Mouse (Mus musculus): ENCODE measurements around the gene Clybl.

The Clybl gene

GRCm38 (mm10) chr14:122312415-122312814 lies 130.9 kb downstream of the Clybl start:
- DNase-seq (ENCODE audit: low spot score), result no peak

- DNase-seq (ENCODE audit: low spot score), result no peak
Measured at GRCm38 (mm10) chr14:122313328-122313727, 131.8 kb downstream of the Clybl start.

- no peak for DNase-seq (ENCODE audit: low spot score)
Measured at GRCm38 (mm10) chr14:122315743-122316142, 134.2 kb downstream of the Clybl start.

DNA sequence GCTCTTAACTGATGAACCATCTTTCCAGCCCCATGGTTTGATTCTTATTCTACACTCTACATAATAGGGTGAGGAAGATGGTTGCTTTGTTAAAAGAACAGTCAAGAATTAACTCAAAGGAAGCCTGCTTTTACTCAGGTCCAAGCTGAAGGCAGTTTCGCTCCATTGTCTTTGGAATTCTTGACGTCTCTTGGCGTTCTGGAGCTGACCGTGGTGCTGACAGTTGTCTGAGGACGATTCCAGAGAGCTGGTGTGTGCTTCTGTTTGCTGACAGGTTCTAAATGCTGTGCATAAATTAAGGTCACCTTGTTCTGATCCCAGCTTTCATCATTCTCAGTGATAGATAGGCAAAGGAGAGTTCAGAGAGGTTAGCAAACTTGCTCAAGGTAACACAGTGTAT lies 140.6 kb downstream of the Clybl start:
- no peak for DNase-seq (ENCODE audit: low spot score)

- DNase-seq (ENCODE audit: low spot score), result no peak
Measured at GRCm38 (mm10) chr14:122323838-122324458, 142.4 kb downstream of the Clybl start.

- no peak for DNase-seq (ENCODE audit: low spot score)
Measured at GRCm38 (mm10) chr14:122330136-122330535, 148.6 kb downstream of the Clybl start.

- DNase-seq (ENCODE audit: low spot score), result no peak
Measured at GRCm38 (mm10) chr14:122330716-122331115, 149.2 kb downstream of the Clybl start.

GRCm38 (mm10) chr14:122331635-122332460 lies 150.3 kb downstream of the Clybl start:
- no peak for DNase-seq (ENCODE audit: low spot score)

DNA sequence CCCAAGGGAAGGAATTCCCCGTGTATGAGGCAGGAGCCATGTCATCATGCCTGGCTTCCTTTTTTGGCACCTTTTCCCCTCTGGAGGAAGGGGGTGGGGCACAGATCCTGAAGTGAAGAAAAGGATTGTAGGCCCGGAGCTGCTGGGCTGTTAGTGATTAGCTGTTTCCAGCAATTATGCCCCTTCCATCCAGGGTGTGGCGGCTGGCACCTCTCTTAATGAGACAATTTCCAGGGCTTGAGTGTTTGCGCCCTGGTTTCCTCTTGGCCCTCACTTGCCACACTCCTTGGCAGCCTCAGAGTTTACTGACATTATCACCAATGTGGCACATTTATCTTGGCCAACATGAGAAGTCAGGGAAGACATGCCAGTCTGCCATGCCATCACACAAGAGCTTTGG lies 155.5 kb downstream of the Clybl start:
- no peak for DNase-seq (ENCODE audit: low spot score)

- no peak for DNase-seq (ENCODE audit: low spot score)
Measured at GRCm38 (mm10) chr14:122338784-122339183, 157.3 kb downstream of the Clybl start.

DNA sequence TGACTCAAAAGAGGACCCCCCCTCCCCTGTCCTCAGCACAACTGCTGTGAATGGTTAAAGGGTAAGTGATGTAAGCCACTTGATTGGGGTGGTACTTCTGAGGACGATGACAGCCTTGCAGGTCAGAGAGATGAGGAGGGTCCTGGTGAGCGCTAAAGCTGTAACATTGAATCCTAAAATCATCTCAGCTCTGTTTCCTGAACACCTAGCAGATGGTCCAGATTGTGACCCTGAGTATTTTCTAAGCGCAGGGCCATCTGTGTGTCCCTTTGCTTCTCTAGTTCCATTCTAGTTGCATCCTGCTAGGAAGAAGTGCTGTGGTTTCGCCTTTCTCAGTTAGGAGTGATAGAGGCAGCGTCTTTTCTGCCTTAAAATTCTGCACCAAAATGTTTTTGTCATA lies 158.6 kb downstream of the Clybl start:
- DNase-seq (ENCODE audit: low spot score), result no peak

GRCm38 (mm10) chr14:122341591-122342360 lies 160.3 kb downstream of the Clybl start:
- DNase-seq (ENCODE audit: low spot score), result no peak

DNA sequence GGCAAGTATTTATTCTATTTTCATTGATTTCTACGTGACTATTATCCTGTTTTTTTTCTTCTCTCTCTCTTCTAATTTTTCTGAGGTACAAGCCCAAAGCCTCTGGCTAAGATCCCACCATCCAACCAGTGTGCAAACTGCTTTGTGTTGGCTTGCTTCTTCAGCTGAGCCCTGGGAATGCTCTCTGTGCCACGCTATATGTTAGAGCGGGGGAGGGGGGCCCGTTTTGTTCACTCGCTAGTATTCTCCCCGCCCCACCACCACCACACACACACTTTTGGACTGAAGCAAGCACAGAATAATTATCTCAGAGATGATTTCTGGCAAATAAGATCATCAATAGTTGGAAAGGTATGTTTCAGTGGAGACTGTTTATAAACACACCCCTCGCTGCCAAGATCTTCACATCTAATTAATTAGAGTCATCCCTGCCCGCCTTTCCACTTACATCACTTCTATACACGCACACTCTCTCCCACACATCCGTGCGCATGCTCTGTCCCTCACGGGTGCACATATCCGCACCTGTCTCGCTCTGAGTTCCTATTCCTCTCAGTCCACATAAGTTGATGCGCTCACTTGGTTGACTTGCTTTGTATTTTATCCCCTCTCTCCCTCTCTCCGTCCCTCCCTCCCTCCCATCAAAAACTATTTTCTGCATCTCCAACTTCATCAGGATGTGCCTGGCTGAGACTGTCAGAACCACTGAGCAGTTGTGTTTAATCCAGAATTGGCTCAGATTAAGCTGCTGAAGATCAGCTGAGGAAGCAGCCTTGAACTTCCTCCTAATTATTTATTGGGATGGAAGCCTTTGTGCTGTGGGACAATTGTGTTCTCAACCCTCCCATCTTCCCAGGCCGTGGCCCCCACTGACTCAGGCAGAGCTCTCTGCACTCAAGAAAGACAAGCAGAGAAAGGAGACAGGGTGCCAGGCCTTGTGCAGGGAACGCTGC lies 163.0 kb downstream of the Clybl start:
- no peak for DNase-seq (ENCODE audit: low spot score)

DNA sequence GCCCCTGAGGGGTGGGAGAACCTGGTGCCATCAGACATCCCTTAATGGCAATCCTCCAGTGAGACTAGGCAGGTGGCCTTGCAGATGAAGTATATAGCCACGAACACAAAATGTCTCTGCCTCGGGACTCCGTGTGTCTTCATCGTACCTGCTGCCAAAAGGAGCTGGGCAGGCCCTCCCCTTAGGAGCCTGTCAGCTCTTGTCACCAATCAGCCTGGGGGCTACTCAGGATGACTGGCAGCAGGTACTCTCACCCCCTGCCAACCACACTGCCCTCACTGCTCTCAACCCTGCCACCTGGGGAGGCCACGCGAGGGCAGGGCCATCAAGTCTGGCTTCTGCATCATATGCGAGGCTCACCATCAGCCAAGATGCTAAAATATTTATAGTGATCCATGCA lies 166.6 kb downstream of the Clybl start:
- DNase-seq (ENCODE audit: low spot score), result no peak

GRCm38 (mm10) chr14:122349326-122349725 lies 167.8 kb downstream of the Clybl start:
- DNase-seq (ENCODE audit: low spot score), result no peak

GRCm38 (mm10) chr14:122349761-122350160 lies 168.3 kb downstream of the Clybl start:
- DNase-seq (ENCODE audit: low spot score), result no peak

GRCm38 (mm10) chr14:122350766-122351165 lies 169.3 kb downstream of the Clybl start:
- DNase-seq (ENCODE audit: low spot score), result no peak

DNA sequence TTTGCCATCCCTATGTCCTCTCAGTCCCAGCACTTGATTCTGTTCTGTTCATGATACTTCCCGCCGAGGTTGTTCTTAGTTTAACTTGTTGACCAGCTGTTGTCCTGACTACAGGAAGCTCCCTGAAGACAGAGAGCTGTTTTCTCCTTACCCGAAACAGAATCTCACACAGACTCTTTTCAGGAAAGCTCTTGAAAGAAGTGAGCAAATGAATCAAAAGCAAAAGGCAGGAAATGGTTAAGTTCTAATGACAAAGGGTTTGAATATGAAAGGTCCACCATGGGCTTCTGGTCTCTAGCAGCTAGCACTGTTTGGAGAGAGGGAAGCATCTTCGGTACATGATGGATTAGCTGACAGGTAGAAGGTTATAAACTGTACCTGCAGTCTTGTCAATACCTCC lies 175.8 kb downstream of the Clybl start:
- no peak for DNase-seq (ENCODE audit: low spot score)

GRCm38 (mm10) chr14:122358592-122358991 lies 177.1 kb downstream of the Clybl start:
- no peak for DNase-seq (ENCODE audit: low spot score)

DNA sequence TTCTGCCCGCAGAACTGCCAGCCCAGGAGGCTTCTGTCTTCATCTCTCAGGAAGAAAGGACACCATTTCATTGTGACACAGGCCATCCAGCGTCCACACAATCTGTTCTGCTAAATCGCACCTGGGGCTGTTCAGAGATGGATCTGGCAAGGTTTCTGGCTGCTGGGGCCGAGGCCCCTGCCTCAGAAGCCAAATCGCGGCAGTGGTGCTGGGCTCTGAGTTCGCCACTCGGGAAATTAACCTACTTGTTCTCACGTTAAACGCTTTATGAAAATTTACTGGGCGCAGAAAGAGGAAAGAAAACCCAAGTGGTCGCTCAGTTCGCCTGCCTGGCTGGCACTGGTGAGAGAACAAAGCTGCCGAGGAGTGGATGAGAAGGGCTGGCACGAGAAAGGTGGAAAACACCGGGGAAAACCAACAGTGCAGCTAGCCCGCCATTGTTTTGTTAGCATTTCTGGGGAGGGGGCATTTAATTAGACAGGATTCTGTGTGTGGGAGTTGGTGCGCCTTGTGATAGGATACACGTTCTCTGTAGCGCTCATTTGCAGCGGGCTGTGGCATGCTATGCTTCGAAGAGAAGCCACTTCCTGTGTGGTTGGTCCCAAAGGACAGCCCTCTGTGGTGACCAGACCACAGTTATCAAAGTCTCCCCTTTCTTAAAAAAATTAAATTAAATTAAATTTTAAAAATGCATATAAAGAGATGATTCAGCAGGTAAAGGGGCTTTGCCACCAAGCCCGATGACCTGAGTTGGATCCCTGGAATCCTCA lies 177.8 kb downstream of the Clybl start:
- no peak for DNase-seq (ENCODE audit: low spot score)

- DNase-seq (ENCODE audit: low spot score), result no peak
Measured at GRCm38 (mm10) chr14:122361807-122362206, 180.3 kb downstream of the Clybl start.

Data from T-cell, adult 2 months (primary cell).